Mouse (Mus musculus): ENCODE measurements at regions not wholly inside any gene's neighbourhood (a gene's known extent, or its start where the extent isn't known, plus 50 kb on each side); places are given as distances from the start of the nearest gene placed in this dataset.

DNA sequence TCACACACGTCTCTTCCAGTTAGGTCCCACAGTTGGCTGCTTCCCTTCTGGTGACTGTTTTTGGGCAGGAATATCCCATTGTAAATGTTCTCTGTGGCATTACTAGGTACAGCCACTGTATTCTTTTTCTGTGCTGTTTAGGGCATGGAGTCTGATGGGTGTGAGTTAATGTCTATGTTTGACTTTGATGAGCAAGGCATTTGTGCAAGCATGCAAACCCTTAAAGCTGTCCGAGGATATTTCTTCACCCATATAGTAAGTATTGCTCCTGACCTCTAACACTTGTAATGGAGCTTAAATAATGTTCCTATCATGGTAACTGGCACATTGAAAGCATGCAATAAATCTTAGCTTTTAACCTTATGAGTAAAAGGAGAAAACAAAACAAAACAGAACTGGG lies 133.6 kb upstream of the Col8a1 start:
- H3K9me3 ChIP-seq (replicated peaks), result 0 out of 2 replicates have a peak, but pooled peaks cover 2% of the 10 kb centered on the region
- no peak overlapping the region for H3K9ac ChIP-seq
- H3K4me1 ChIP-seq, result no peaks in the 10 kb centered on the region
- no peak for ATAC-seq
- no peak overlapping the region for H3K4me3 ChIP-seq
- WGBS (ENCODE audit: insufficient replicate concordance), result 63% methylated on average over 2 of the region's 2 CpGs
- no peak overlapping the region for H3K27ac ChIP-seq
- no peak overlapping the region for H3K4me2 ChIP-seq
- no peaks in the 10 kb centered on the region for H3K36me3 ChIP-seq
- no peaks in the 10 kb centered on the region for H3K27me3 ChIP-seq (replicated peaks)

- H3K9me3 ChIP-seq (replicated peaks), result no peaks in the 10 kb centered on the region
- WGBS (ENCODE audit: insufficient replicate concordance), result 57% methylated on average over 2 of the region's 2 CpGs
- no peaks in the 10 kb centered on the region for H3K36me3 ChIP-seq
- H3K9ac ChIP-seq, result no peak overlapping the region
- no peaks in the 10 kb centered on the region for H3K27me3 ChIP-seq (replicated peaks)
- H3K4me1 ChIP-seq, result no peaks in the 10 kb centered on the region
- no peak overlapping the region for H3K27ac ChIP-seq
- ATAC-seq, result no peak
- no peak overlapping the region for H3K4me3 ChIP-seq
- no peak overlapping the region for H3K4me2 ChIP-seq
Measured at GRCm38 (mm10) chr16:57888553-57888952, 134.0 kb upstream of the Col8a1 start.

DNA sequence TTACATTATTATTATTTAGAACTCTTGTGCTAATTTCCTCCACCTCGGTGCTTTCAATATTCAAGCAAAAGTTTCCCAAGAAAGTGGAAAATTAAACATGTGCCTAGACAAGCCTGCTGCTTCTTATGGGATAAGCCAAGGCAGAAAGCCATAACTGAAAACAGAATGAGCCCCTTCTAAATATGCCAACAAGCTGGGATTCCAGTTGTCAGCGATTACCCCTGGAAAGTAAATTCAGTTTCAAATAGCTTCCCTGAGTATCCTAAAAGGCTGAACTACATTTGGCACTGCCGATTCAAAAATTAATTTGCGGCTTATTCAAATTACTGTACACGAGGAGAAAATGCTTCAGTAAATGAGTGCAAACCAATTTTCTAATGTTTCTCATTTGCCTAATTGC lies 135.6 kb upstream of the Col8a1 start:
- WGBS (ENCODE audit: insufficient replicate concordance), result 71% methylated on average over 5 of the region's 5 CpGs

GRCm38 (mm10) chr16:57893111-57893510 lies 138.6 kb upstream of the Col8a1 start:
- no peak overlapping the region for H3K9ac ChIP-seq
- H3K27me3 ChIP-seq (replicated peaks), result no peaks in the 10 kb centered on the region
- no peaks in the 10 kb centered on the region for H3K4me1 ChIP-seq
- no peak for ATAC-seq
- no peak overlapping the region for H3K4me2 ChIP-seq
- no peak overlapping the region for H3K4me3 ChIP-seq
- no peaks in the 10 kb centered on the region for H3K9me3 ChIP-seq (replicated peaks)
- H3K27ac ChIP-seq, result no peak overlapping the region
- WGBS (ENCODE audit: insufficient replicate concordance), result 55% methylated on average over 2 of the region's 2 CpGs
- H3K36me3 ChIP-seq, result no peaks in the 10 kb centered on the region

More for the DNA sequence above, 135.6 kb upstream of the Col8a1 start:
- no peak overlapping the region for H3K27ac ChIP-seq
- no peaks in the 10 kb centered on the region for H3K36me3 ChIP-seq
- ATAC-seq, result no peak
- H3K9ac ChIP-seq, result no peak overlapping the region
- no peaks in the 10 kb centered on the region for H3K27me3 ChIP-seq (replicated peaks)
- no peaks in the 10 kb centered on the region for H3K9me3 ChIP-seq (replicated peaks)
- H3K4me3 ChIP-seq, result no peak overlapping the region
- H3K4me2 ChIP-seq, result no peak overlapping the region
- H3K4me1 ChIP-seq, result no peaks in the 10 kb centered on the region

DNA sequence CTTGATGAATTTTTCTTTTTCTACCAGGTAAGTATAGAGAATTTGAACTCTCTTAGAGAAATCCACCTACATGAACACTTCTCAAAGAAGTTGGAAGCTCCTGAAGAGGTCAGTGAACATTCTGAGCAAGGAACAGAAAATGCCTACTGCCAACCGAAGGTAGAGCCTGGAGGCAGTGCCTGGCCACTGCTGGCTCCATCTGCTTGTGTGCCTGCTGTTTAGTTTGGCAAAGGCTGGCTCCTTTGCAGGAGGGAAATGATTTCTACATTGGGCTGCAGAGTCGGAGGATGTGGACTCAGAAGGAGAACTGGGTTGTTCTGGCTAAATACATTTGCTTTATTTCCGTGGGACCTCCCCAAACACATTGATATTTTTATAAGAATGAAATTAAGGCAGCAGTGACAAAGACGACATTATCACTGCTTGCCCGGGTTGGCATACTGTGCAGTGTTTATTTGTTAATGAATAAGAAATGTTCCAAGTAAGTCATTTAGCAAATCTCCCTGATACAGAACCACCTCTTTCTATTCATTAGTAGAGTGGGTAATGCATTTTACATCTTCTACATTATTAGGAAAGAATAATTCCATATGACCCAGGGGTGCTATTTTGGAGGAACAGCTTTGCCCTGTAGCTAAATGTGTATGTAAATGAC lies 139.3 kb upstream of the Col8a1 start:
- WGBS (ENCODE audit: insufficient replicate concordance), result 62% methylated on average over 5 of the region's 5 CpGs
- Histone ChIP-seq H3K36me3 (no peaks in the 10 kb centered on the region), H3K4me2 (no peak overlapping the region), H3K27ac (no peak overlapping the region), H3K4me3 (no peak overlapping the region), H3K27me3 (replicated peaks) (no peaks in the 10 kb centered on the region), H3K9me3 (replicated peaks) (no peaks in the 10 kb centered on the region), H3K4me1 (no peaks in the 10 kb centered on the region), H3K9ac (no peak overlapping the region)
- no peak for ATAC-seq

DNA sequence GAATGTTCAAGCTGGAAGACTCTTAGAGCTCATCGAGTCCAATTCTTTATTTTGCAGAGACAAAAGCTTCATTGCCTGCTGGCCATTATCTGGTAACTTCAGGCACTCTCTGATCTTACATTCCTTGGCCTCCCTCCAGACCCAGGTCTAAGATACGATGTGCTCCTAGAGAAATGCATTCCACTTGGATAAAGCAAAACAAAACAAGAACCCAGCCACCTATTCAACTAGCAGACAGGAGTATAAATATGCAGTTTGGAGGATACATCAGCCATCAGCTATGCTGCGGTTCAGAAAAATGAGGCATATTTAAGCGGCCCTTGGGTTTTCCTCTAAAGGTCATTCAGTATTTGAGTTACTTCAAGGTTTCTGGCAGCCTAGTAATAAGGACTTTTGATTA lies 146.5 kb upstream of the Col8a1 start:
- WGBS (ENCODE audit: insufficient replicate concordance), result 68% methylated on average over 4 of the region's 4 CpGs
- Histone ChIP-seq H3K36me3 (no peaks in the 10 kb centered on the region), H3K27ac (no peak overlapping the region), H3K4me1 (no peaks in the 10 kb centered on the region), H3K9me3 (replicated peaks) (no peaks in the 10 kb centered on the region), H3K27me3 (replicated peaks) (no peaks in the 10 kb centered on the region), H3K9ac (no peak overlapping the region), H3K4me3 (no peak overlapping the region), H3K4me2 (no peak overlapping the region)
- ATAC-seq, result no peak

DNA sequence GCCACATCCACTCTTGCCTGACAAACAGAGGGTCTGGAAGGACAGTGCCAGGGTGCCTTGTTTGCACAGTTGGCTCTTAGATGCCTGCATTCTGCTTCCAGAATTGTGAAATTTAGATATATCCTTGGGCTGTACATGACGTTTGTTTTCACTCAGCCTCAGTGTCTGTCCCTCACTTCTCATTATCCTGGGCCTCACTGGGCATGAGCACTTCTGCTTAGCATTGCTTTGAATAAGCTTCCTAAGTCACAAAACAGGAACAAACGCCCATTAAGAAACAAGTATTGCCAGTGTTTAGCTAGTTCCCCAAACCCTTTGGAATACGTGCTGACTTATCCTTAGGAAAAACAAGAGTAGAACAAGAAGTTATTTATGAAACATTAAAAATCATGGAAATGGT lies 148.0 kb upstream of the Col8a1 start:
- no peak overlapping the region for H3K4me2 ChIP-seq
- no peaks in the 10 kb centered on the region for H3K9me3 ChIP-seq (replicated peaks)
- no peak overlapping the region for H3K9ac ChIP-seq
- WGBS (ENCODE audit: insufficient replicate concordance), result 22% methylated on average over 3 of the region's 3 CpGs
- no peaks in the 10 kb centered on the region for H3K36me3 ChIP-seq
- H3K27ac ChIP-seq, result no peak overlapping the region
- no peak for ATAC-seq
- no peaks in the 10 kb centered on the region for H3K27me3 ChIP-seq (replicated peaks)
- no peaks in the 10 kb centered on the region for H3K4me1 ChIP-seq
- no peak overlapping the region for H3K4me3 ChIP-seq

- H3K4me1 ChIP-seq, result no peaks in the 10 kb centered on the region
- WGBS (ENCODE audit: insufficient replicate concordance), result 40% methylated on average over 2 of the region's 2 CpGs
- H3K36me3 ChIP-seq, result no peaks in the 10 kb centered on the region
- no peak overlapping the region for H3K4me2 ChIP-seq
- no peak overlapping the region for H3K27ac ChIP-seq
- no peak for ATAC-seq
- H3K9ac ChIP-seq, result no peak overlapping the region
- H3K9me3 ChIP-seq (replicated peaks), result no peaks in the 10 kb centered on the region
- H3K27me3 ChIP-seq (replicated peaks), result no peaks in the 10 kb centered on the region
- H3K4me3 ChIP-seq, result no peak overlapping the region
Measured at GRCm38 (mm10) chr16:57912001-57912400, 157.5 kb upstream of the Col8a1 start.

DNA sequence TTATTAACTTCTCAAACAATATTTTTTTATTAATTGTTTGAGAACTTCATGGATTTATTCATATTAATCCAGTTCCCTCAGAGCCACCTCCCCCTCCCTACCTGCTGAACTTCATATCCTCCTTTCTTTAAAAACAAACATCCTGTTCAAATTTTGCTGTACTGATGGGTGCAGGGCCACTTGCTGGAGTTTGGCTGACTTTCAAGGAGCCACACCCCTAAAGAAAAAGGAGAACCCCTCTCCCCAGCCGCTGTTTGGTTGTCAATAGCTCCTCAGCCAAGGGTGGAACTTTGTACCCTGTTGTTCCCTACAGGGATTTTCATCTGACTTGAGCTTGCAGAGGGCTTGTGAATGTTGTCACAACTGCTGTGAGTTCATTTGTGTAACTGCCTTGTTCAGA lies 160.0 kb upstream of the Col8a1 start:
- no peaks in the 10 kb centered on the region for H3K9me3 ChIP-seq (replicated peaks)
- H3K27me3 ChIP-seq (replicated peaks), result no peaks in the 10 kb centered on the region
- H3K27ac ChIP-seq, result no peak overlapping the region
- 40% methylated on average over 1 of the region's 1 CpGs for WGBS (ENCODE audit: insufficient replicate concordance)
- no peak overlapping the region for H3K4me2 ChIP-seq
- no peak for ATAC-seq
- no peaks in the 10 kb centered on the region for H3K4me1 ChIP-seq
- H3K9ac ChIP-seq, result no peak overlapping the region
- no peaks in the 10 kb centered on the region for H3K36me3 ChIP-seq
- H3K4me3 ChIP-seq, result no peak overlapping the region

DNA sequence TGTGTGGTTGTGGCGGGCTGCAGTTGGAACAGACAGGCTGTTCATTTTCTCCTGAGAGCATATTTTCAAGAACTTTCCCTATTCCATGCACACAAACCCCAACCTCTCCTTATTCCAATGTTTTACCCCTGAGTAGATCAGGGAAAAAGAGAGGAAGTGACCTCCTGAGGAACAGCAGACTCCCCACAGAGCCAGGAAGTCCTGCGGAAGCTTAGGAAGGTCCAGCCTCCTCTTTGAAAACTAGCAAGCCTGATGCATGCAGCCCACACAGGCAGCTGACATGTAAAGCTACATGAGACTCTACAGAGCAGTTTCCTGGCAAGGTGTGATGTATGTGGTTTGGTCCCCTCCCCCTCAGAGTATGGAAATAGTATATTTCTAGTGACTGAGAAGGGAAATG lies 160.9 kb upstream of the Col8a1 start:
- 40% methylated on average over 2 of the region's 2 CpGs for WGBS (ENCODE audit: insufficient replicate concordance)

DNA sequence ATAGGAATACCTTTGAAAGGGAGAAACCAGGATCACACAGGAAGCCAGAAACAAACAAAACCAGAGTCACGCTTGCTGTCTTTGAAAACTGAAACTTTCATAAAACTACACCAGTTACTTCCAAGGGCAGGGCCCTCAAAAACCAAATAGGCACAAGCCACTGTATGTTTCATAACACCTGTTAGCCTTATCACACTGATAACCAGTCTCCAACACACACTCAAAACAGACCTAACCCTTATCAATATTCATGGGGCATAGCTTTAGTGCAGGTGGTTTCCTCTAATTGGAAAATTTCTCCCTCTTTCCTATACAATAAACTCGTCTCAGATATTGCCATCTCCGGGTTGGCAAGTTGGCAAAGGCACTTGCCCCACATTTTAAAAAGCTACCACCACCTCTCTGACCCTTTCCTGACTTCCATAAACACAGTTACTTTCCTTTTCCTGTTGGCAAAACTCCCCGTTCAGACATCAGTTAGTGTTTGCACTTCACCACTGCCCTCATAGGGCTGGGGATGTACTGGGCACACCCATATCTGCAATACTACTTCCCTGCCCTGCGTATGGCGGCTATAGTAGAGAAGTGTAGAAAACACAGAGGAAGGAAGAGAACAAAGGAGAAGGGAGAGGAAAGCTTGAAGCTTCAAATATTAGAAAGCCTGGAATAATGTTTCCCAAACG lies 169.1 kb upstream of the Col8a1 start:
- no peak overlapping the region for H3K9ac ChIP-seq
- WGBS (ENCODE audit: insufficient replicate concordance), result 46% methylated on average over 7 of the region's 7 CpGs
- no peak for ATAC-seq
- H3K27ac ChIP-seq, result no peak overlapping the region
- H3K36me3 ChIP-seq, result no peaks in the 10 kb centered on the region
- H3K4me3 ChIP-seq, result no peak overlapping the region
- H3K9me3 ChIP-seq (replicated peaks), result no peaks in the 10 kb centered on the region
- H3K4me1 ChIP-seq, result no peaks in the 10 kb centered on the region
- no peaks in the 10 kb centered on the region for H3K27me3 ChIP-seq (replicated peaks)
- no peak overlapping the region for H3K4me2 ChIP-seq

More for the DNA sequence above, 160.9 kb upstream of the Col8a1 start:
- Histone ChIP-seq H3K4me3 (no peak overlapping the region), H3K27me3 (replicated peaks) (no peaks in the 10 kb centered on the region), H3K9me3 (replicated peaks) (no peaks in the 10 kb centered on the region), H3K27ac (no peak overlapping the region), H3K4me1 (no peaks in the 10 kb centered on the region), H3K9ac (no peak overlapping the region), H3K4me2 (no peak overlapping the region), H3K36me3 (no peaks in the 10 kb centered on the region)
- no peak for ATAC-seq

GRCm38 (mm10) chr16:57924130-57924495 lies 169.6 kb upstream of the Col8a1 start:
- no peak overlapping the region for H3K4me3 ChIP-seq
- no peaks in the 10 kb centered on the region for H3K27me3 ChIP-seq (replicated peaks)
- WGBS (ENCODE audit: insufficient replicate concordance), result 71% methylated on average over 4 of the region's 4 CpGs
- no peak overlapping the region for H3K4me2 ChIP-seq
- no peaks in the 10 kb centered on the region for H3K4me1 ChIP-seq
- H3K9me3 ChIP-seq (replicated peaks), result no peaks in the 10 kb centered on the region
- H3K9ac ChIP-seq, result no peak overlapping the region
- no peaks in the 10 kb centered on the region for H3K36me3 ChIP-seq
- ATAC-seq, result no peak
- H3K27ac ChIP-seq, result no peak overlapping the region

DNA sequence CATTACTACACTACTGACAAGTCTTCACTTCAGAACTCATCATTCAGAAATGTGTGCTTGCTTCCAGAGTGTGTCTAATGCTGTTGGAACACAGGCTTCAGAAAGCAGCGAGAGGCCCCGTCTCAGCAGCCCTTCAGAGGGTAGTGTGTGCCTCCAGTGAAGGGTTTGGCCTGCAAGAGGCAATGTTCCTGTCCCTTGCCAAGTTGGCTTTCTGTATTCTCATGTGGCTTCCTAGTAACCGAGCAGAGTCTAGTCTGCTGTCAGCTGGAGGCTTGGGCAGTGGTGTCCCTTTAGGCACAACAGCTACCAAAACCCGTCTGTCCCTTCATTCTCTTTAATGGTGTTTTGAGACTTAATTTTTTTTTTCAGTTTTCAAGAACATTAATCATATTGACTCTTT lies 173.3 kb upstream of the Col8a1 start:
- WGBS (ENCODE audit: insufficient replicate concordance), result 68% methylated on average over 4 of the region's 4 CpGs
- Histone ChIP-seq H3K27ac (no peak overlapping the region), H3K9me3 (replicated peaks) (no peaks in the 10 kb centered on the region), H3K9ac (no peak overlapping the region), H3K4me2 (no peak overlapping the region), H3K4me1 (no peaks in the 10 kb centered on the region), H3K4me3 (no peak overlapping the region), H3K36me3 (no peaks in the 10 kb centered on the region), H3K27me3 (replicated peaks) (no peaks in the 10 kb centered on the region)
- no peak for ATAC-seq

All from liver, embryonic 12.5 days (tissue).